Mouse (Mus musculus) MEL (cell line): ENCODE results near the gene Foxk2. TPM values are rescaled to one million over a fixed set of nuclear protein-coding genes. Genes with fewer than 3 reads are reported as not detected.

Experiments used
- DNase-seq: peaks from one replicate; pipeline ENCODE4 v3.0.0; 2011; ENCODE audit warnings: low read depth, low spot score
- H3K27ac ChIP-seq: 2 replicates; pipeline ENCODE4 v1.5.1; 2012; ENCODE audit warnings: low read depth, mild to moderate bottlenecking, control low read depth, low read length, moderate library complexity; ENCODE audit not compliant: control insufficient read depth
- H3K27me3 ChIP-seq, 2 experiments: fragments of 150-350 bp in 1 of 2; sonication (generic) in 1 of 2; 2 replicates each; pipeline ENCODE4 v1.6.1; 2012; ENCODE audit warnings: low read length in 2 of 2, mild to moderate bottlenecking in 2 of 2, improper control_type of control experiment in 1 of 2, moderate library complexity in 1 of 2; ENCODE audit not compliant: insufficient read depth in 2 of 2, control insufficient read depth in 1 of 2
- H3K36me3 ChIP-seq, 2 experiments: 2 replicates each; pipeline ENCODE4 v1.6.1; 2012 to 2014; ENCODE audit warnings: low read length in 2 of 2, improper control_type of control experiment in 1 of 2, inconsistent platforms in 1 of 2, mild to moderate bottlenecking in 1 of 2; ENCODE audit not compliant: insufficient read depth in 2 of 2, control insufficient read depth in 1 of 2
- H3K4me1 ChIP-seq, 2 experiments: fragments of 150-350 bp in 1 of 2; sonication (generic) in 1 of 2; 2 replicates each; pipeline ENCODE4 v1.6.1; 2012; ENCODE audit warnings: low read length in 2 of 2, improper control_type of control experiment in 1 of 2, mild to moderate bottlenecking in 1 of 2; ENCODE audit not compliant: insufficient read depth in 2 of 2, control insufficient read depth in 1 of 2
- H3K4me3 ChIP-seq, 2 experiments: fragments of 150-350 bp in 1 of 2; sonication (generic) in 1 of 2; 2 replicates each; pipeline ENCODE4 v1.5.1; 2012; ENCODE audit warnings: low read depth in 2 of 2, low read length in 2 of 2, mild to moderate bottlenecking in 2 of 2, moderate library complexity in 2 of 2, control low read depth in 1 of 2, improper control_type of control experiment in 1 of 2; ENCODE audit not compliant: control insufficient read depth in 1 of 2, insufficient read depth in 1 of 2
- H3K79me2 ChIP-seq: 2 replicates; pipeline ENCODE4 v1.6.1; 2012; ENCODE audit warnings: mild to moderate bottlenecking, low read length, moderate library complexity; ENCODE audit not compliant: control insufficient read depth, poor library complexity, insufficient read depth
- H3K9ac ChIP-seq: 2 replicates; pipeline ENCODE4 v1.6.1; 2012; ENCODE audit warnings: low read depth, mild to moderate bottlenecking, control low read depth, low read length, moderate library complexity; ENCODE audit not compliant: control insufficient read depth, poor library complexity, severe bottlenecking
- H3K9me3 ChIP-seq: fragments of 150-350 bp; sonication (generic); replicated peaks from 2 replicates; pipeline ENCODE4 v1.6.1; 2012; ENCODE audit warnings: mild to moderate bottlenecking, low read length, improper control_type of control experiment, moderate library complexity; ENCODE audit not compliant: insufficient read depth
- ELF1 ChIP-seq: IDR thresholded peaks from 2 replicates; pipeline ENCODE4 v1.6.1; 2014; ENCODE audit warnings: low read depth, mild to moderate bottlenecking, inconsistent platforms, low read length, improper control_type of control experiment, moderate library complexity
- ETS1 ChIP-seq: IDR thresholded peaks from 2 replicates; pipeline ENCODE4 v1.6.1; 2012; ENCODE audit warnings: low read depth, mild to moderate bottlenecking, inconsistent platforms, low read length, improper control_type of control experiment, moderate library complexity
- KAT2A ChIP-seq: conservative IDR thresholded peaks from 2 replicates; pipeline ENCODE4 v1.6.1; 2012; ENCODE audit warnings: low read depth, low read length, improper control_type of control experiment, inconsistent platforms
- MAFK ChIP-seq: IDR thresholded peaks from 2 replicates; pipeline ENCODE4 v1.6.1; 2011; ENCODE audit warnings: low read depth, mild to moderate bottlenecking, low read length, improper control_type of control experiment, borderline replicate concordance
- MAZ ChIP-seq: IDR thresholded peaks from 2 replicates; pipeline ENCODE4 v1.6.1; 2012; ENCODE audit warnings: low read depth, mild to moderate bottlenecking, inconsistent platforms, low read length, improper control_type of control experiment
- MEF2A ChIP-seq: IDR thresholded peaks from 2 replicates; pipeline ENCODE4 v1.6.1; 2014; ENCODE audit warnings: low read depth, mild to moderate bottlenecking, inconsistent platforms, low read length, improper control_type of control experiment; ENCODE audit not compliant: poor library complexity, insufficient replicate concordance, severe bottlenecking; ENCODE audit errors: extremely low read depth
- MYB ChIP-seq: IDR thresholded peaks from 2 replicates; pipeline ENCODE4 v1.6.1; 2011; ENCODE audit warnings: mild to moderate bottlenecking, low read depth, low read length, improper control_type of control experiment
- NELFE ChIP-seq: IDR thresholded peaks from 2 replicates; pipeline ENCODE4 v1.6.1; 2011; ENCODE audit warnings: low read depth, low read length, improper control_type of control experiment
- POLR2AphosphoS2 ChIP-seq: IDR thresholded peaks from 2 replicates; pipeline ENCODE4 v1.6.1; 2011; ENCODE audit warnings: low read length, improper control_type of control experiment
- POLR2AphosphoS5 ChIP-seq: IDR thresholded peaks from 2 replicates; pipeline ENCODE4 v1.6.1; 2012; ENCODE audit warnings: low read depth, borderline replicate concordance, mild to moderate bottlenecking, inconsistent platforms, low read length, moderate library complexity, mixed read lengths
- RAD21 ChIP-seq: IDR thresholded peaks from 2 replicates; pipeline ENCODE4 v1.6.1; 2011; ENCODE audit warnings: mild to moderate bottlenecking, low read depth, low read length, improper control_type of control experiment
- TCF12 ChIP-seq: IDR thresholded peaks from 2 replicates; pipeline ENCODE4 v1.6.1; 2014; ENCODE audit warnings: low read depth, mild to moderate bottlenecking, inconsistent platforms, low read length, improper control_type of control experiment, moderate library complexity
- ZC3H11A ChIP-seq: IDR thresholded peaks from 2 replicates; pipeline ENCODE4 v1.6.1; 2012; ENCODE audit warnings: low read depth, mild to moderate bottlenecking, inconsistent platforms, low read length, improper control_type of control experiment
- ZKSCAN1 ChIP-seq: IDR thresholded peaks from 2 replicates; pipeline ENCODE4 v1.6.1; 2012; ENCODE audit warnings: low read depth, mild to moderate bottlenecking, inconsistent platforms, low read length, improper control_type of control experiment, moderate library complexity
- ZNF384 ChIP-seq: IDR thresholded peaks from 2 replicates; pipeline ENCODE4 v1.6.1; 2012; ENCODE audit warnings: low read depth, mild to moderate bottlenecking, inconsistent platforms, low read length, improper control_type of control experiment
- polyA plus RNA-seq, 2 experiments: library from polyadenylated mRNA; stranded (reverse) in 1 of 2; unstranded in 1 of 2; fragments of >175 nt in 1 of 2; fragments of >200 nt in 1 of 2; gene quantifications; 2 replicates each; pipeline versions ENCODE4 v1.2.1 to v1.2.4; 2012; ENCODE audit warnings: low replicate concordance in 2 of 2, low read depth in 1 of 2; ENCODE audit not compliant: insufficient read length in 2 of 2, insufficient read depth in 1 of 2, missing spikeins in 1 of 2
- total RNA-seq: library from RNA; depleted of rRNA; stranded (reverse); fragments of 300-350 nt; gene quantifications from 2 replicates; pipeline ENCODE4 v1.2.3, GENCODE M21; 2012

Foxk2 gene
- total and polyA plus RNA-seq, 3 experiments, result 64.5 to 317 (median 68.0) TPM

DNA sequence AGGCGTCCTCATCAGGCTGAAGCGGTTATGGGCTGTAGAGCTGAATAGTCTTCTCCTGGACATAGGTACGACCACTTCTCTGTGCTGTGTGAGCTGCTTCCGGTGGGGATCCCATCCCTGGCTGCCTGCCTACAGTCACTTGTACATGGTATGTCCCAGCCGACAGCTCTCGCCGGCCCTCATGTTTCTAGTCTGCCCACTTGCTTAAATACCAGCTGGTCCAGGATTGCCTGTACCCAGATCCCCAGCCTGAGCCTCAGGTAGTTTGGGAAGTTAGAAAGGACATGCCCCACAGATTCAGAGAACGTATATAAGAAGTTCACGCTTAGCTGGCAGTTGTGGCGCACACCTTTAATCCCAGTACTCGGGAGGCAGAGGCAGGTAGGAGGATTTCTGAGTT, 40.0 kb upstream of the Foxk2 start:
- H3K36me3 ChIP-seq, result peaks cover 2 to 6% of the 10 kb centered on the region in 2 experiments; a peak in 3 of 4 replicates
- H3K9me3 ChIP-seq, result no peaks in the 10 kb centered on the region
- TF ChIP-seq RAD21, result no peak
- TF ChIP-seq KAT2A, result no peak
- TF ChIP-seq ZKSCAN1, result no peak
- TF ChIP-seq POLR2AphosphoS5, result no peak
- TF ChIP-seq MYB, result no peak
- no peak for TF ChIP-seq NELFE
- no peak for TF ChIP-seq ELF1
- no peak for TF ChIP-seq MAZ
- no peak for TF ChIP-seq POLR2AphosphoS2
- no peak for TF ChIP-seq ETS1
- no peak for TF ChIP-seq MEF2A
- TF ChIP-seq TCF12, result no peak
- TF ChIP-seq, all 39 proteins: peak for 0
- no peak overlapping the region for H3K27ac ChIP-seq
- H3K4me3 ChIP-seq, result no peak overlapping the region
- H3K27me3 ChIP-seq, result no peaks in the 10 kb centered on the region
- H3K9ac ChIP-seq, result no peak overlapping the region
- H3K4me1 ChIP-seq, result peaks cover 3 to 5% of the 10 kb centered on the region in 2 experiments; a peak in 2 of 4 replicates
- DNase-seq, result no peak
- no peaks in the 10 kb centered on the region for H3K79me2 ChIP-seq

DNA sequence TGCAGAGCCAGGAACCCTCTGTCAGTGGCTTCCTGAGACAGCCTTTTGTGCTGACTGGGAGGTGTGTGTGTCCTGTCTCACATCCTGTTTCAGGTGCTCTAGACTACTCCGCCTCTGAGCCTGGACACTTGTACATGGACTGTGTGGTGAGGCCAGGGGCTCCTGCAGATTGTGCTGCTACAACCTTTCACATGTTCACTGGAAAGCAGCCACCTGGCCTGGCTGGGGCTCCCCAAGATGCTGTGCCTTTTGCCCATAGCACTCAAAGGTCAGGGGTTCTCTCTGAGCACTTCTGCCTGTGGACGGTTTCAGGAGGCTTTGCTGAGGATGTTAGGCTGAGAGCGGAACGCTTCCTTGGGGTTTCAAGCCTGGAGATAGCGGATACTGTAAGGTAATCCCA, 39.0 kb upstream of the Foxk2 start:
- no peak for DNase-seq
- H3K9me3 ChIP-seq, result no peaks in the 10 kb centered on the region
- H3K27me3 ChIP-seq, result no peaks in the 10 kb centered on the region
- peaks cover 3 to 5% of the 10 kb centered on the region in 2 experiments; a peak in 2 of 4 replicates for H3K4me1 ChIP-seq
- TF ChIP-seq MEF2A (no peak), ZNF384 (no peak), MAZ (no peak), MAFK (no peak), ZC3H11A (no peak)
- H3K4me3 ChIP-seq, result no peak overlapping the region
- H3K79me2 ChIP-seq, result no peaks in the 10 kb centered on the region
- H3K27ac ChIP-seq, result no peak overlapping the region
- peaks cover 2 to 6% of the 10 kb centered on the region in 2 experiments; a peak in 3 of 4 replicates for H3K36me3 ChIP-seq
- no peak overlapping the region for H3K9ac ChIP-seq
